Mouse (Mus musculus): ENCODE data around the gene Ppp1r14c.
"Not testable (repeated sequence)": the region's sequence is repeated elsewhere in the genome, so short reads cannot be mapped to it uniquely, and the experiment has no call there.

Ppp1r14c gene

DNA sequence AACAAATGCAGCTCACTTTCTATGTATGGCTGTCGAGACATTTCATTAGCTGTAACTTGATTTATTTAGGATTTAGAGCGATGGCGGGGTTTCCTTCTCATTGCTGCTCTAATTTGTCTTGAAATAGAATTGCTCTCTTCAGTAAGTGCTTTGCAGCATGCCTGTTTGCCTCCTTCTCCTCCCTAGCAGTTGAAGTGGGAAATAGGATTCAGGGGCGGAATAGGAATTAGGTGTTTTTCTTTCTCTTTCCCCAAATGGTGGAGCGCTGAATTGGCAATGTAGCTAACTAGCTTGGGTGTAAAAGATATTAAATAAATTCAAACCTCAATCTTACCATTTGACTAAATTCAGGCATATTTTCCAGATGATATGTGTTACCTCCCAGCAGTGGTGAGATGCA is 32.2 kb downstream of the Ppp1r14c start:
- in situ Hi-C loops (cut with MboI, MseI) = no loop called here

GRCm38 (mm10) chr10:3402284-3402683 is 36.4 kb downstream of the Ppp1r14c start:
- in situ Hi-C loops (cut with MboI, MseI) = no loop called here

GRCm38 (mm10) chr10:3403416-3404137 is 37.7 kb downstream of the Ppp1r14c start:
- in situ Hi-C loops (cut with MboI, MseI) = no loop called here

GRCm38 (mm10) chr10:3404362-3404761 is 38.5 kb downstream of the Ppp1r14c start:
- in situ Hi-C loops (cut with MboI, MseI) = no loop called here

- in situ Hi-C loops (cut with MboI, MseI) = no loop called here
Measured at GRCm38 (mm10) chr10:3406280-3406679, 40.4 kb downstream of the Ppp1r14c start.

GRCm38 (mm10) chr10:3408036-3408661 is 42.3 kb downstream of the Ppp1r14c start:
- in situ Hi-C loops (cut with MboI, MseI) = no loop called here

DNA sequence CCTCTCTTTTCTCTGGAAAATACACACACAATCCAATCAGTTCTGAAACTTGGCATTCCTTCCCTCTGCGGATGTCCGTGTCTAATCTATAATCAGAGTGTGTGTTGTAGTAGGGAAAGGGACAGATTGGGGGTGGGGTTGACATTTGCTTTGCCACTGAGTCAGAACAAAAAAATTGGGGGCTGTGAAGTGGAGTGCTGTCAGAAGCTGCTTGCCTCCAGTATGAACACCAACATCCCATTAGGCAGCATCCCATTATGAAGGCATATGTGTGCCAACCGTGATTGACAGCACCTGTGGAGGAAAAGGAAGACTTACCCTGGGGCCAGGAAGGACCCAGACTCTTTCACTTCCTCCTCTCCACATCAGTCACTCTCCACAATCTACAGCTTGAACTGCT is 42.8 kb downstream of the Ppp1r14c start:
- in situ Hi-C loops (cut with MboI, MseI) = no loop called here

GRCm38 (mm10) chr10:3411222-3411621 is 45.4 kb downstream of the Ppp1r14c start:
- in situ Hi-C loops (cut with MboI, MseI) = no loop called here

- in situ Hi-C loops (cut with MboI, MseI) = no loop called here
Measured at GRCm38 (mm10) chr10:3411639-3412038, 45.8 kb downstream of the Ppp1r14c start.

- in situ Hi-C loops (cut with MboI, MseI) = no loop called here
Measured at GRCm38 (mm10) chr10:3414813-3415212, 49.0 kb downstream of the Ppp1r14c start.

GRCm38 (mm10) chr10:3416565-3416964 is 50.7 kb downstream of the Ppp1r14c start:
- in situ Hi-C loops (cut with MboI, MseI) = no loop called here

DNA sequence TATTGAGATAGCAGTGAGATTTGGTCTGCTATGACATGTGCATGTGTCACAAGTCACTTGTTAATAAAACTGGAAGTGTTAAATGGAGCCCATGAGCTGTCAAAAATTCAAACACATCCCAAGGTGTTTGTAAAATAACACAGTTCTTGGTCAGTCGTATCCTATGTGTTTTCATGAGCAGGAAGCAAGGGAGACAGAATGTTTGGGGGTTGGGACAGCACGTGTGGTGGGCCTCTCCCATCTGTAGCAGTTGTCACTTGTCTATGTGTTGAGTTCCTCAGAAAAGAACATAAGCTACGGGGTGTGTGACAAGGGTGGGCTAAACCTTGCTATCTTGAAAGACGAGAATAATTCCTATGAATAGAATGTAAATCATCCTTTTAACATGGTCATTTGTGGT is 51.6 kb downstream of the Ppp1r14c start:
- in situ Hi-C loops (cut with MboI, MseI) = no loop called here

- in situ Hi-C loops (cut with MboI, MseI) = no loop called here
Measured at GRCm38 (mm10) chr10:3424016-3424415, 58.2 kb downstream of the Ppp1r14c start.

DNA sequence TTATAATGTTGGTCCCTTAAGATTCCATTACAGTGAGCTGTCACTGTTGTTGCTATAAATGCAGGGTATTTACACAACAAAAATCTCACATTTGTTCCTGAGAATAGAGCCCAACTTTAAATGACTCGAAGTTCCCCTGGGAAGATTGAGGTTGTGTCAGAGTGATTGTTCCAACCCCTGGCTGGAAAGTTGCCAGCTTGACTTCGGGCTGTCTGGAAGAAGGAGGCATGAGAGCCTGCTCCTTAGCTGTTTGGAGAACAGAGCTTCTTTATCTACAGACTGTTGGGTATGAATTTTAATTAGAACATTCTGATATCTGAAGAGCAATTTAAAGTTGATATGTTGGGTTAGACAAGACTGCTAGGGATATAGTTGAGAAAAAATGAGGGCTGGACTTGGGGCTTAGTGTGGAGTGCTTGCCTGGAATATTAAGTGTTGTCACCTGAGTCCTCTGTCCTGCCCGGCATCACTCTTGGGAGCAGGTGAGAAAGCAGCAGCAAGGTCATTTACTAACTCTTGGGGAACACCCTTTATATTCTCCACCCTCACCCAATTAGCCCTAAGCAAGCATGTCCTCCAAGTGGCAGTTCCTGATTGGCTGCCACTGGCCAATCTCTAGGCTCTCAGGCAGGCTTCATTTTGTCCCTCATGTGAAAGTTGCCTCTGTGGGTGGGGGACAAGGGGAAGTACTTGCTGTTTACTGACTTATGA is 62.0 kb downstream of the Ppp1r14c start:
- in situ Hi-C loops (cut with MboI, MseI) = no loop called here

GRCm38 (mm10) chr10:3434848-3435474 is 69.1 kb downstream of the Ppp1r14c start:
- in situ Hi-C loops (cut with MboI, MseI) = no loop called here

GRCm38 (mm10) chr10:3440722-3441471 is 75.0 kb downstream of the Ppp1r14c start:
- in situ Hi-C loops (cut with MboI, MseI) = no loop called here

DNA sequence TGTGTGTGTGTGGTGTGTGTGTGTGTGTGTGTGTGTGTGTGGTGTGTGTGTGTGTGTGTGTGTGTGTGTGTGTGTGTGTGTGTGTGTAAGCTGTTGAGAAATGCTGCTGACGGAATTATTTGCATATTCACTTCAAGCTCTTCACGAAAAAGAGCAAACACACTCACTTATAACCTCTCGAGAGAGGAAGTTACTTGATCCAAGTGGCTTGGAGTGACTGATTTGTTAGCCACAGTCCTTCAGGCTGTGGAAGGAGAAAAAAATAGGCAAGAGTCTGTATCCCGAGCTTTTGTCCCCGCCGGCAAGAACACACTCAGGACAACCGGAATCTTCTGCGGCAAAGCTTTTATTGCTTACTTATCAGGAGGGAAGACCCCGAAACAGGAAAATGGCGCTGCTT is 80.9 kb downstream of the Ppp1r14c start:
- in situ Hi-C loops (cut with MboI, MseI) = not testable (repeated sequence)

DNA sequence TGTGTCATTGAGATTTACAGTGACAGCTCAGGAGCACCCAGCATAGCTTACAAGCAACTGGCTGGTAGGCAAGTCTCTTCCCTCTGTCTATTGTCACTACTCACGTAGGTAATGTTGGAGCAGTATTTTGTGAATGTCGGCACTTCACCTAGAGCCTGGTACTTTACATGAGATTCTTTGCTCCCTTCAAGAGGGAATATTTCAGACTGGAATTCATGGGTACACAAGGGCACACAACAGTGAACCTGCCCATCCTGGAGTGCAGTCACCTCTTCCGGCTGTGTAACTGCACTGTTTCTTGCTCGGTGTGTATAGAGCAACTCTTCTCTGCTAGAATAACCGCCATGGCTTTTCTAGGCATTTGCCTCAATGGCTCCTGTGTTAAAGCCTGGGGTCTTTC is 82.8 kb downstream of the Ppp1r14c start:
- in situ Hi-C loops (cut with MboI, MseI) = no loop called here

DNA sequence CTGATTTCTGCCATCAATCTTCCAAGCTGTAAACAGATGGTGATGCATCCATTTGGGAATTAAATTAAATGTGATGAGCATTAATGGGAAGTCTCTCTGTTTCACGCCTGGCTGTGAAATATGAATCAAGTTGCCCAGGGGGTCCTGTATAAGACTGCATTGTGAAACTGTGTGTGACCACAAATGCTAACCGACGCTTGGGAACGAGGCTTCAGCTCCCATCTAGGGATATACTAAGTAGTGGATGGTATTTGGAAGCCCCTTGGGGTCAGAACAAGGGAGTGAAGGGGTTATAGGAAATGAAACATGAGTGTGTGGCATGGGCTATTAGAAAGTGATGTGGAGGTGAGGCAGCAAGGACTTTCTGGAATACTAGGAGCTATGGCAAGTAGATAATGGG is 86.1 kb downstream of the Ppp1r14c start:
- in situ Hi-C loops (cut with MboI, MseI) = no loop called here

DNA sequence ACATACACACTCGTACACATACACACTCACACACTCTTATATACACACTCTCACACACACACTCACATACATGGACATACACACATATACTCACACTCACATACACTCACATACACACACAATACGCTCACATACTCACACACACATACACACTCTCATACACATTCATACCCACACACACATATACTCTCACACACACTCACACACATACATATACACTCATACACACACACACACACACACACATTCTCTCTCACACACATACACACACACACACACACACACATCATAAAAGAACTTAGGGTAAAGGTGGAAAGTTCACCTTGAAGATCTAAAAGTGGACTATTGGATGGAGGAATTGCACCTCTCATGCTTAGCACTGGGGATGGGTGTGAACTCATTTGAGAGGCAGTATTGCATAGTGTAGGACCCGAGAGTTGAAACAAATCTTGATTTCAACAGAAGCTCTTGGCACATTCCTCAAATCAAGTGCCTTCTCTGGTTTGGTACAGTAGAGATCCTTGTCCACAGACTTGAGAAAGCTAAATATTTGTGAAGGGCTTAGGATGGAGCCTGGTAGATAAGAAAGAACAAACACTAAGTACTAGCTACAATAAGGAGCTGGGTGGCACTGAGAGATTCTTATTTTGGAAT is 87.1 kb downstream of the Ppp1r14c start:
- in situ Hi-C loops (cut with MboI, MseI) = no loop called here

DNA sequence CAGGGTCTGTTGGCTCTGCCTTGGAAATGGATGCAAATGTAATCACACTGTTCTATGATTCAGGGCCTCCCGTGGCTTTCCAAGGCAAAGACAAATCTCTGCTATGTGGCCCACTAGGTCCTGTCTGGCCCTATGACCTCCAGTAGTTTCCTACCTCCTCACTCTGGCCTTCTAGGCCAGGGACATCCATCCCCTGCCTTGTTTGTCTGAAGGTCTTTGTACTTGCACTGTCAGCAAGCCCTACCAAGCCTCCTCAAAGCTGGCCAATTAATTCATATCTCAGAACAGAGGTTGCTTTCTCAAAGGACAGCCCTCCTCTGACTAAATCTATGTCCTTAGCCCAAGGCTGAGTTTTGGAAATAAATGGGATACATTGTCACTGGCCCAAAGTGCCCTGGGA is 92.8 kb downstream of the Ppp1r14c start:
- in situ Hi-C loops (cut with MboI, MseI) = no loop called here

Data from T-helper 17 cell (primary cell).